Mouse (Mus musculus) neural tube, embryonic 12.5 days (tissue): ENCODE data around the gene Itga11. TPM values are rescaled to one million over a fixed set of nuclear protein-coding genes. Genes with fewer than 3 reads are reported as not detected.
A peak's percentile ranks its signal among the peaks of the same experiment; 100 is the strongest.

Source experiments
- ATAC-seq: fragments of 200-750 bp; cut with Nextera tagmentation; 2 replicates; pipeline ENCODE4 v1.8.0; 2017; ENCODE audit warnings: low read depth, mild to moderate bottlenecking, moderate TSS enrichment, moderate library complexity; ENCODE audit not compliant: low FRiP score
- H3K27ac ChIP-seq: fragments of 300-500 bp; sonication (generic); 2 replicates; pipeline ENCODE4 v1.5.1; 2016
- H3K27me3 ChIP-seq: fragments of 300-500 bp; sonication (generic); replicated peaks from 2 replicates; pipeline ENCODE4 v1.6.1; 2016; ENCODE audit warnings: mild to moderate bottlenecking
- H3K36me3 ChIP-seq: fragments of 300-500 bp; sonication (generic); 2 replicates; pipeline ENCODE4 v1.6.1; 2016; ENCODE audit warnings: mild to moderate bottlenecking
- H3K4me1 ChIP-seq: fragments of 300-500 bp; sonication (generic); 2 replicates; pipeline ENCODE4 v1.6.1; 2016
- H3K4me2 ChIP-seq: fragments of 300-500 bp; sonication (generic); replicated peaks from 2 replicates; pipeline ENCODE4 v1.6.1; 2016; ENCODE audit warnings: mild to moderate bottlenecking
- H3K4me3 ChIP-seq: fragments of 300-500 bp; sonication (generic); 2 replicates; pipeline ENCODE4 v1.5.1; 2016
- H3K9ac ChIP-seq: fragments of 300-500 bp; sonication (generic); 2 replicates; pipeline ENCODE4 v1.6.1; 2016; ENCODE audit warnings: mild to moderate bottlenecking
- H3K9me3 ChIP-seq: fragments of 300-500 bp; sonication (generic); 2 replicates; pipeline ENCODE4 v1.6.1; 2016; ENCODE audit warnings: mild to moderate bottlenecking
- WGBS: fragments of 180-500 bp; shearing (Covaris S2); methylation state at CpG from one replicate; pipeline ENCODE4 v1.1.7; 2016; 5-methylcytosine and 5-hydroxymethylcytosine counted together
- polyA plus RNA-seq: library from polyadenylated mRNA; unstranded; fragments of >200 nt; fragmentation: Nextera tagmentation; extraction: Ambion mirVana; gene quantifications from 2 replicates; pipeline ENCODE4 v1.2.1, GENCODE M21; 2016

The Itga11 gene
- 2.0 TPM in 2 replicates for polyA plus RNA-seq

- H3K36me3 ChIP-seq, result no peaks in the 10 kb centered on the region
- peak within 1 kb of the TSS; percentile 35 for H3K4me3 ChIP-seq
- no peak within 1 kb of the TSS for H3K27ac ChIP-seq
- H3K9me3 ChIP-seq, result no peaks in the 10 kb centered on the region
- WGBS, result under 1% methylated on average over 45 of the region's 45 CpGs
- H3K9ac ChIP-seq, result peak within 1 kb of the TSS; percentile 36
- ATAC-seq, result no peak
- peak within 1 kb of the TSS; percentile 67 for H3K4me2 ChIP-seq
- peaks cover 32% of the 10 kb centered on the region for H3K27me3 ChIP-seq
- peaks cover 16% of the 10 kb centered on the region for H3K4me1 ChIP-seq
These were observed at the start of gene Itga11 for GRCm38 (mm10) chr9:62677641-62678549. TSS of gene Itga11 (plus strand) at chr9:62677826.

GRCm38 (mm10) chr9:62630631-62631240 is 46.9 kb upstream of the Itga11 start:
- no peaks in the 10 kb centered on the region for H3K36me3 ChIP-seq
- H3K27me3 ChIP-seq, result no peaks in the 10 kb centered on the region
- H3K4me2 ChIP-seq, result no peak overlapping the region
- 0 out of 2 replicates have a peak, but pooled peaks cover 4% of the 10 kb centered on the region for H3K4me1 ChIP-seq
- H3K9me3 ChIP-seq, result no peaks in the 10 kb centered on the region
- WGBS, result 75% methylated on average over 10 of the region's 10 CpGs
- H3K9ac ChIP-seq, result no peak overlapping the region
- no peak overlapping the region for H3K27ac ChIP-seq
- no peak for ATAC-seq
- no peak overlapping the region for H3K4me3 ChIP-seq

DNA sequence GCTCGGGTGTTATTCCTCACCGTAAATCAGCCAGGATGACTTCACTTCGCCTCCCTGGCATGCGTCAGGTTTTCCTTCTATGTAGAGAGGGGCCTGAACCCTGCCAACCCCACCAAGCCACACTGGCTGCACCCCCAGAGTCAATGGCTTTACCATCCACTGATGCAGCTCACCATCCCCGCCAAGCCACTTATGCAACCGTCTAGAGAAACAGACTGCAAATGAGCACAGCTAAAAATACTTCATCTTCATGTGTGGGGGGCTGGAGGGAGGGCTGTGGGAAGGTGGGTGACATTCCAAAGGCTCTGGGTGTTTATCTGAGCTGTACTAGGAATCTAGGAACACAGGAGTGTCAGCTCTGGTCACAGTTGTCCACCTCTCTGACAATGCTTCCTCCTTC is 45.2 kb upstream of the Itga11 start:
- H3K4me1 ChIP-seq, result 0 out of 2 replicates have a peak, but pooled peaks cover 4% of the 10 kb centered on the region
- H3K27ac ChIP-seq, result no peak overlapping the region
- H3K36me3 ChIP-seq, result no peaks in the 10 kb centered on the region
- WGBS, result 82% methylated on average over 6 of the region's 6 CpGs
- H3K4me3 ChIP-seq, result no peak overlapping the region
- no peaks in the 10 kb centered on the region for H3K9me3 ChIP-seq
- no peak overlapping the region for H3K9ac ChIP-seq
- H3K27me3 ChIP-seq, result no peaks in the 10 kb centered on the region
- ATAC-seq, result no peak
- no peak overlapping the region for H3K4me2 ChIP-seq

- H3K36me3 ChIP-seq, result no peaks in the 10 kb centered on the region
- WGBS, result 63% methylated on average over 6 of the region's 6 CpGs
These were observed 39.6 kb upstream of the Itga11 start for GRCm38 (mm10) chr9:62638045-62638444.

DNA sequence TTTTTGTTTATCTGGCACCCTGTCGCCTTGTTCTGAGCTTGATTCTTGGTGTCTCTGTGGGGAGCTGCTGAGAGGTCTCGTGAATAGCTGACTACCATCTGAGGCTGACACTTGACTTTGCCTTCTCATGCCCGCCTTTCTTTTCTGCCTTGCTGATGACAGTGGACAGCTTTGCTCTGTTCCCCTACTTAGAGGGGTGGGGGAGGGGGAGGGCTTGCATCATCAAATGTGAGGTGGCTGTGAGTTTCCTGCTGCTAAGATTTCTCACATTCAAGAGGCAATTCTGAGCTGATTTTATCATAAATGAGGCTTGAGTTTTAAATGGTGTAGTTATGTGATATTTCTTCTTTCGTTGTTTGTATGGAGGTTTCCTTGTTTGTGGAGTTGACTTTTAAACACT is 37.9 kb upstream of the Itga11 start:
- H3K4me1 ChIP-seq, result no peaks in the 10 kb centered on the region
- H3K27me3 ChIP-seq, result no peaks in the 10 kb centered on the region
- no peak overlapping the region for H3K4me3 ChIP-seq
- H3K36me3 ChIP-seq, result no peaks in the 10 kb centered on the region
- no peak overlapping the region for H3K9ac ChIP-seq
- WGBS, result 72% methylated on average over 4 of the region's 4 CpGs
- no peak overlapping the region for H3K4me2 ChIP-seq
- no peak overlapping the region for H3K27ac ChIP-seq
- no peak for ATAC-seq
- H3K9me3 ChIP-seq, result no peaks in the 10 kb centered on the region

More at GRCm38 (mm10) chr9:62638045-62638444, 39.6 kb upstream of the Itga11 start:
- H3K4me2 ChIP-seq, result no peak overlapping the region
- H3K4me3 ChIP-seq, result no peak overlapping the region
- H3K9ac ChIP-seq, result no peak overlapping the region
- no peaks in the 10 kb centered on the region for H3K4me1 ChIP-seq
- H3K27me3 ChIP-seq, result no peaks in the 10 kb centered on the region
- H3K9me3 ChIP-seq, result no peaks in the 10 kb centered on the region
- no peak overlapping the region for H3K27ac ChIP-seq
- no peak for ATAC-seq

- H3K27ac ChIP-seq, result no peak overlapping the region
- ATAC-seq, result no peak
- H3K9me3 ChIP-seq, result no peaks in the 10 kb centered on the region
- no peak overlapping the region for H3K4me2 ChIP-seq
- H3K4me1 ChIP-seq, result no peaks in the 10 kb centered on the region
- no peaks in the 10 kb centered on the region for H3K36me3 ChIP-seq
- 90% methylated on average over 2 of the region's 2 CpGs for WGBS
- H3K27me3 ChIP-seq, result no peaks in the 10 kb centered on the region
- no peak overlapping the region for H3K9ac ChIP-seq
- no peak overlapping the region for H3K4me3 ChIP-seq
These were observed 37.4 kb upstream of the Itga11 start for GRCm38 (mm10) chr9:62640188-62640587.

GRCm38 (mm10) chr9:62645716-62646400 is 31.8 kb upstream of the Itga11 start:
- no peaks in the 10 kb centered on the region for H3K27me3 ChIP-seq
- H3K9me3 ChIP-seq, result no peaks in the 10 kb centered on the region
- H3K4me3 ChIP-seq, result no peak overlapping the region
- no peak overlapping the region for H3K4me2 ChIP-seq
- WGBS, result 87% methylated on average over 6 of the region's 6 CpGs
- H3K9ac ChIP-seq, result no peak overlapping the region
- ATAC-seq, result no peak
- H3K36me3 ChIP-seq, result no peaks in the 10 kb centered on the region
- H3K27ac ChIP-seq, result no peak overlapping the region
- no peaks in the 10 kb centered on the region for H3K4me1 ChIP-seq

DNA sequence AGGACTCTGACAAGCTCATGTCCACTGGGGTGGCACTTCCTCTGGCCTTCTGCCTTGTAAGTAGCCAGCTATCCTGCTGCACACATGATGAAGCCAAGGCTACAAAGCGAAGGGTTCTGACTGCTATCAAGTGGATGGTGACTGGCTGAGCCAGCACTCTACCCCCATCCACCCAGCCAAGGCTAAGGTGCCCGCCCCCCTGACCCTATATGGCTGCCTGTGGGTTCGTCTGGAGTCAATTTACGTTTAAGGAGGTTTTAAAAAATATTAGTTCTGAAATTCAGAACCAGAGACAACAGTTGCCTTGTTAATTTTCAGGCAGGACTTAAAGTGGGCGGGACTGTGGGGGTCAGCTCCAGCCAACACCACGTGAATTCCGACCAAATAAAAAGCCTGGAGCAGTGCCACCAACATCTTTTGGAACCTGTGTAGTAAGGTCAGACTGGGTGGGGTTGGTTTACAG is 30.9 kb upstream of the Itga11 start:
- ATAC-seq, result no peak
- Histone ChIP-seq H3K27me3 (no peaks in the 10 kb centered on the region), H3K4me3 (no peak overlapping the region), H3K27ac (no peak overlapping the region), H3K9me3 (no peaks in the 10 kb centered on the region), H3K4me2 (no peak overlapping the region), H3K4me1 (no peaks in the 10 kb centered on the region), H3K9ac (no peak overlapping the region), H3K36me3 (no peaks in the 10 kb centered on the region)
- WGBS, result 63% methylated on average over 7 of the region's 7 CpGs

DNA sequence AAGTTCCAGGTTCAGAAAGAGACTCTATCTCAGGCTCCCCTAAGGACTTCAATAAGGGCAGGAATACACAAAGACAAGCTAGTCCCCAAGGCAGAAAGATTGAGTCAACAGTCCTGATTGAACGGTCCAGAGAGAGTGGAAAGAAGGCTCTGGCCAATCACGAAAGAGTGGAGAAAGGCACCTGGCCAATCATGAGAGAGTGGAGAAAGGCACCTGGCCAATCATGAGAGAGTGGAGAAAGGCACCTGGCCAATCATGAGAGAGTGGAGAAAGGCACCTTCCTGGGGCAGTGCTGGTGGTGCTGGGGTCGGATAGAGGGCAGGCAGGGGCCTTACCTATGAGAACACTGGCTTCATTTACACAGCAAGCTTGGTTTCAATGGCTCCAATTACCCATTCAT is 28.2 kb upstream of the Itga11 start:
- Histone ChIP-seq H3K9me3 (no peaks in the 10 kb centered on the region), H3K27me3 (no peaks in the 10 kb centered on the region), H3K9ac (no peak overlapping the region), H3K4me2 (no peak overlapping the region), H3K27ac (no peak overlapping the region), H3K36me3 (no peaks in the 10 kb centered on the region), H3K4me3 (no peak overlapping the region), H3K4me1 (no peaks in the 10 kb centered on the region)
- ATAC-seq, result no peak
- WGBS, result 74% methylated on average over 3 of the region's 3 CpGs

GRCm38 (mm10) chr9:62650764-62651163 is 26.9 kb upstream of the Itga11 start:
- Histone ChIP-seq H3K4me3 (no peak overlapping the region), H3K36me3 (no peaks in the 10 kb centered on the region), H3K9ac (no peak overlapping the region), H3K27ac (no peak overlapping the region), H3K4me2 (no peak overlapping the region), H3K9me3 (no peaks in the 10 kb centered on the region), H3K4me1 (no peaks in the 10 kb centered on the region), H3K27me3 (no peaks in the 10 kb centered on the region)
- no peak for ATAC-seq
- 91% methylated on average over 6 of the region's 6 CpGs for WGBS

- WGBS, result 72% methylated on average over 6 of the region's 6 CpGs
- ATAC-seq, result no peak
- Histone ChIP-seq H3K4me1 (no peaks in the 10 kb centered on the region), H3K4me2 (no peak overlapping the region), H3K9me3 (no peaks in the 10 kb centered on the region), H3K4me3 (no peak overlapping the region), H3K9ac (no peak overlapping the region), H3K27ac (no peak overlapping the region), H3K36me3 (no peaks in the 10 kb centered on the region), H3K27me3 (no peaks in the 10 kb centered on the region)
These were observed 23.3 kb upstream of the Itga11 start for GRCm38 (mm10) chr9:62654336-62654735.

DNA sequence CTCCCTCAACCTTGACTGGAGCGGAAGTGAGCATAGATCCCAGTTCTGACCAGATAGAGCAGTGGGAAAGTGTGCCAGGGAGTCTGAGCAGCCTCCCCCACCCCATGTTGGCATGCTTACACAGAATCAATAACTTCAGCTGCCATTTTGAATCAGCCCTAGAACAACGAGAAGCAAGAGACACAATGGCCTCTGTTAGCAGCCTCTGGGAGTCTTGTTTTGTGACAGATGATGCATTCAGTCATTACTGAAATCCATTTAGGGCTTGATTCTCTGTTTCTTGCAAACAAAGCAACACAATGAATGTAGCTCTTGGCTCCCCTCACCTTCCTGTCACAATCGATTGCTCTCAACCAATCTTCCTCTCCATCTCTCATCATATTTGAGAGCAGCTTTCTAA is 19.6 kb upstream of the Itga11 start:
- no peaks in the 10 kb centered on the region for H3K4me1 ChIP-seq
- no peaks in the 10 kb centered on the region for H3K27me3 ChIP-seq
- no peaks in the 10 kb centered on the region for H3K36me3 ChIP-seq
- H3K4me2 ChIP-seq, result no peak overlapping the region
- no peak overlapping the region for H3K27ac ChIP-seq
- H3K9me3 ChIP-seq, result no peaks in the 10 kb centered on the region
- no peak for ATAC-seq
- 79% methylated on average over 3 of the region's 3 CpGs for WGBS
- H3K4me3 ChIP-seq, result no peak overlapping the region
- H3K9ac ChIP-seq, result no peak overlapping the region
